Mouse (Mus musculus) CH12.LX (cell line): ENCODE data around the gene Mad1l1.

Source experiments
- CHD2 ChIP-seq: IDR thresholded peaks from 2 replicates; pipeline ENCODE4 v1.6.1; 2011; ENCODE audit warnings: low read length, improper control_type of control experiment
- CTCF ChIP-seq, 2 experiments: IDR thresholded peaks in 1 of 2; conservative IDR thresholded peaks in 1 of 2; 2 replicates each; pipeline ENCODE4 v1.5.1; 2011 to 2012; ENCODE audit warnings: low read depth in 2 of 2, low read length in 2 of 2, improper control_type of control experiment in 1 of 2, inconsistent platforms in 1 of 2, mild to moderate bottlenecking in 1 of 2, moderate library complexity in 1 of 2
- IRF4 ChIP-seq: IDR thresholded peaks from 2 replicates; pipeline ENCODE4 v1.6.1; 2014; ENCODE audit warnings: low read depth, mild to moderate bottlenecking, inconsistent platforms, low read length, improper control_type of control experiment
- JUN ChIP-seq: IDR thresholded peaks from 2 replicates; pipeline ENCODE4 v1.6.1; 2011; ENCODE audit warnings: low read depth, mild to moderate bottlenecking, low read length, improper control_type of control experiment, moderate library complexity; ENCODE audit not compliant: insufficient read depth
- MYC ChIP-seq: IDR thresholded peaks from 2 replicates; pipeline ENCODE4 v1.6.1; 2011; ENCODE audit warnings: low read depth, mild to moderate bottlenecking, improper control_type of control experiment, low read length
- POLR2A ChIP-seq: IDR thresholded peaks from 2 replicates; pipeline ENCODE4 v1.6.1; 2011; ENCODE audit warnings: low read depth, mild to moderate bottlenecking, improper control_type of control experiment, low read length
- POLR2AphosphoS2 ChIP-seq: IDR thresholded peaks from 2 replicates; pipeline ENCODE4 v1.6.1; 2011; ENCODE audit warnings: low read depth, low read length, improper control_type of control experiment
- USF2 ChIP-seq: conservative IDR thresholded peaks from 2 replicates; pipeline ENCODE4 v1.6.1; 2011; ENCODE audit warnings: low read depth, low read length, improper control_type of control experiment

DNA sequence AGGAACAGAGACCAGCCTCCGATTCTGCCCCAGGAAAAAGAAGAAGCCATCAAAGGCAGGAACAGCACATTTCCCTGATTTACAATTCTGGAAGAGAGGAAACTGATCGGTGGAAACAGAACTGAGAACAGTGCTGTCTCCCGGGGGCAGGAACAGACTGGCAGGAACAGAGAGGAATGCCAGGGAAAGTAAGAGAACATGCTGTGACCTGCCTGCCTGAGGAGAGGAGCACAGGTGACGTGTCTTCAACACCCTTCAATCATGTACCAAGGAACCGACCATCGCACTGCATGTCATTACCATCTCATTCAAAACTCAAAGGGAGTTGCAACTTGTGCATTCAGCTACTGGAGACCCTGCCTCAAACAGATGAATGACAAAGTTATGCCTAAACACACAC is 44.6 kb downstream of the Mad1l1 start:
- TF ChIP-seq CTCF (conservative IDR thresholded peaks at IDR 0.05 in 1 of 2, IDR thresholded peaks at IDR 0.05 in 1 of 2; ENCODE audit: low read depth in 2 of 2, low read length in 2 of 2) (no peak), IRF4 (no peak), CHD2 (no peak), POLR2A (no peak), JUN (no peak), USF2 (no peak), POLR2AphosphoS2 (no peak), MYC (no peak)
